Mouse (Mus musculus): ENCODE measurements around the gene Arhgdib. TPM values are rescaled to one million over a fixed set of nuclear protein-coding genes. Genes with fewer than 3 reads are reported as not detected.

Gene Arhgdib
- polyA plus RNA-seq, 1 experiment from 2014 or later = 21.6 TPM

DNA sequence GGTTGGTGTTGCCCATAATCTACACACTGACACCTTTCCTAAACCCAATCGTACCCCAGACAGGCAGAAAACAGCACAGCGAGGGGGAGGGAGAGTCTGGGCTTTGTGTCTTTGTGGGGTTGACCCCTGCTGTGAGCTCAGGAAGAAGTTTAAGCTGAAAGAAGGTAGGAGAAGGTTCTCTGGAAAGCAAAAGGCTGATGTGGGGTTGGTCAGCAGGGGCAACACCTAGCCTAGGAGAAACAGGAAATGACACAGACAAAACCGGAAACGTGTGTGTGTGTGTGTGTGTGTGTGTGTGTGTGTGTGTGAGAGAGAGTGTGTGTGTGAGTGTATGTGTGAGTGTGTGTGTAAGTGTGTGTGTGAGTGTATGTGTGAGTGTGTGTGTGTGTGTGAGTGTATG is 25.8 kb upstream of the Arhgdib start:
- no peak overlapping the region for H3K9ac ChIP-seq
- H3K36me3 ChIP-seq = no peaks in the 10 kb centered on the region
- H3K27me3 ChIP-seq (replicated peaks) = no peaks in the 10 kb centered on the region
- WGBS = 71% methylated on average over 4 of the region's 4 CpGs
- H3K4me1 ChIP-seq = no peaks in the 10 kb centered on the region
- no peak overlapping the region for H3K4me3 ChIP-seq
- no peak overlapping the region for H3K4me2 ChIP-seq (replicated peaks)
- no peak overlapping the region for H3K27ac ChIP-seq
- no peaks in the 10 kb centered on the region for H3K9me3 ChIP-seq
- no peak for ATAC-seq (ENCODE audit: low FRiP score, low read depth)

- Histone ChIP-seq H3K4me2 (replicated peaks) (no peak overlapping the region), H3K27ac (no peak overlapping the region), H3K27me3 (replicated peaks) (no peaks in the 10 kb centered on the region), H3K4me1 (no peaks in the 10 kb centered on the region), H3K4me3 (no peak overlapping the region), H3K9me3 (no peaks in the 10 kb centered on the region), H3K36me3 (no peaks in the 10 kb centered on the region), H3K9ac (no peak overlapping the region)
- no peak for ATAC-seq (ENCODE audit: low FRiP score, low read depth)
- WGBS = 83% methylated on average over 10 of the region's 10 CpGs
These were observed 24.2 kb upstream of the Arhgdib start for GRCm38 (mm10) chr6:136965912-136966311.

GRCm38 (mm10) chr6:136964609-136965510 is 23.2 kb upstream of the Arhgdib start:
- H3K36me3 ChIP-seq = no peaks in the 10 kb centered on the region
- H3K27me3 ChIP-seq (replicated peaks) = no peaks in the 10 kb centered on the region
- no peaks in the 10 kb centered on the region for H3K4me1 ChIP-seq
- no peaks in the 10 kb centered on the region for H3K9me3 ChIP-seq
- no peak overlapping the region for H3K9ac ChIP-seq
- no peak for ATAC-seq (ENCODE audit: low FRiP score, low read depth)
- H3K4me2 ChIP-seq (replicated peaks) = no peak overlapping the region
- H3K4me3 ChIP-seq = no peak overlapping the region
- H3K27ac ChIP-seq = no peak overlapping the region
- 74% methylated on average over 13 of the region's 13 CpGs for WGBS

DNA sequence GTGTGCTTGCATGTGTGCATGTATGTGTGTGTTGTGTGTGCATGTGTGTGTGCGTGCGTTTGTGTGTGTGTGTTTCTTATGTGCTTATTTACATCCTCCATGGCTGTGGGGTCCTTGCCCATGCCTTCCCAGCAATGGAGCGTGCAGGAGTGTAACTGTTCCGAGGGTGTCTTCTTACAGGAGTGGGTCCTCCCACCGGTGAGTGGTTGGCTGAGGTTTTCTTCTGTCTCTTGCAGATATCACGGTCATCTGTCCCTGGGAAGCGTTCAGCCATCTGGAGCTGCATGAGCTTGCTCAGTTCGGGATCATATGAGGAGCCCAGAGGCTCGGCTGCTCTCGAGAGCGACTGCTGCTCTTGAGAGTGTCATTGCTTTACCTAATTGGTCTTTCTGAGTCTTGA is 21.3 kb upstream of the Arhgdib start:
- Histone ChIP-seq H3K9me3 (no peaks in the 10 kb centered on the region), H3K4me3 (no peak overlapping the region), H3K27ac (no peak overlapping the region), H3K9ac (no peak overlapping the region), H3K4me1 (no peaks in the 10 kb centered on the region), H3K27me3 (replicated peaks) (no peaks in the 10 kb centered on the region), H3K36me3 (no peaks in the 10 kb centered on the region), H3K4me2 (replicated peaks) (no peak overlapping the region)
- no peak for ATAC-seq (ENCODE audit: low FRiP score, low read depth)
- 79% methylated on average over 11 of the region's 11 CpGs for WGBS

DNA sequence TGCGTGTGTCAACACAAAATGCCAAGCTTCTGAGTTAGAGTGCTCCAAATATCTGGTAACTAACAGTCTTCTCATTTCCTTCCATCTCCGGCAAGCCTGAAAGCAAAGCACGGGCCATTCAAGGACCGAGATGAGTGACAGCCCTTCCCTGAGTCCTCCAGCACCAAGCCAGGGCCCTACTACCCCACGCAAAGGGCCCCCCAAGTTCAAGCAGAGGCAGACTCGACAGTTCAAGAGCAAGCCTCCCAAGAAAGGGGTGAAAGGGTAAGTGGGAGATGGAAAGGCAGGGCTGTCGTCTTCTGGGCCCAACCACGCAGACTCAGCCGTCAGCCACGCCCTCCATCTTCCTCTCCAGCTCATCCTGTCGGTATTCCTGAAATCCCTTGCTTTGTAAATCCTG is 17.4 kb upstream of the Arhgdib start:
- H3K4me2 ChIP-seq (replicated peaks) = no peak overlapping the region
- H3K36me3 ChIP-seq = no peaks in the 10 kb centered on the region
- H3K9ac ChIP-seq = no peak overlapping the region
- no peak overlapping the region for H3K27ac ChIP-seq
- WGBS = 70% methylated on average over 11 of the region's 11 CpGs
- 0 out of 2 replicates have a peak, but pooled peaks cover 3% of the 10 kb centered on the region for H3K4me1 ChIP-seq
- no peaks in the 10 kb centered on the region for H3K27me3 ChIP-seq (replicated peaks)
- H3K4me3 ChIP-seq = no peak overlapping the region
- no peaks in the 10 kb centered on the region for H3K9me3 ChIP-seq
- no peak for ATAC-seq (ENCODE audit: low FRiP score, low read depth)

- Histone ChIP-seq H3K9me3 (no peaks in the 10 kb centered on the region), H3K4me2 (replicated peaks) (no peak overlapping the region), H3K27me3 (replicated peaks) (no peaks in the 10 kb centered on the region), H3K27ac (no peak overlapping the region), H3K36me3 (no peaks in the 10 kb centered on the region), H3K4me1 (0 out of 2 replicates have a peak, but pooled peaks cover 3% of the 10 kb centered on the region), H3K9ac (no peak overlapping the region), H3K4me3 (no peak overlapping the region)
- peak; percentile 48; the same call in 1 of the 2 replicates for ATAC-seq (ENCODE audit: low FRiP score, low read depth)
- 31% methylated on average over 7 of the region's 7 CpGs for WGBS
These were observed 15.4 kb upstream of the Arhgdib start for GRCm38 (mm10) chr6:136957062-136957461.

DNA sequence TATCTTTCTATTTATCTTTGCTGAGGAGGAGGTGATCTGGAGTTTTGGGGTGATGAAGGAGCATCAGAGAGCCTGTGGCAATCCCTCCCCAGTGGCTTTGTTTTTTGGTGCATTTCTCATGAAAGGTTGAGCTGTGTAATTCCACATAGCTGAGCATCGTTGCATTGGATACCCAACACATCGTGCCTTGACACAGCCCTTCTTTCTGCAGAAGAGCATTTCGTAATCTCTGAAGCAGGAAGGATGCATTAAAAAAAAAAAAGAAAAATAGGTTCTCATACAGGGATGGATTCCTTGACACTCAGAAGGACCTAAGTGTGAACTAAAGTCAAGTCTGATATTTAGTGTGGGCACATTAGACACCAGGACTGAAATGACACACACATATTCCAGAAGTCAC is 13.5 kb upstream of the Arhgdib start:
- Histone ChIP-seq H3K9me3 (no peaks in the 10 kb centered on the region), H3K4me2 (replicated peaks) (no peak overlapping the region), H3K36me3 (no peaks in the 10 kb centered on the region), H3K4me1 (0 out of 2 replicates have a peak, but pooled peaks cover 3% of the 10 kb centered on the region), H3K27me3 (replicated peaks) (no peaks in the 10 kb centered on the region), H3K4me3 (no peak overlapping the region), H3K9ac (no peak overlapping the region), H3K27ac (no peak overlapping the region)
- WGBS = 93% methylated on average over 3 of the region's 3 CpGs
- ATAC-seq (ENCODE audit: low FRiP score, low read depth) = no peak

DNA sequence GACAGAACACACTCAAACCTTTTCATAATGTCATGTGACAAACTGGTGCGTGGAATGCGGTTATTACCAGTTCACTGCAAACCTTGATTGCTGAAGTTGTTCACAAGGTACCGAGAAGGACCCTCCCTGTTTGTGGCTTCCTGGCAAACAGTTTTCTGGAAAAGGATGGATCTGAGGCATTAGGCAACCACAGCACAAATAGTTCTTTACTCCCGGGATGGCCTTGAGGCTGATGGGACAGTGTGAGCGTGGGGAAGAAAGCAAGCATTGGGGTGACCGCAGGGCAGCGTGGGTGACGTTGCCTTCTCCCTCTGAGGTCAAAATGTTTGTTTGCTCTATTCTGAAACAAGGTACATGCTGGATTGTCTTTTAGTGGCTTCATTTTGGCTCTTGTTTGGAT is 13.0 kb upstream of the Arhgdib start:
- ATAC-seq (ENCODE audit: low FRiP score, low read depth) = no peak
- no peaks in the 10 kb centered on the region for H3K27me3 ChIP-seq (replicated peaks)
- no peaks in the 10 kb centered on the region for H3K9me3 ChIP-seq
- no peaks in the 10 kb centered on the region for H3K36me3 ChIP-seq
- H3K27ac ChIP-seq = no peak overlapping the region
- H3K4me2 ChIP-seq (replicated peaks) = no peak overlapping the region
- H3K9ac ChIP-seq = no peak overlapping the region
- 92% methylated on average over 8 of the region's 8 CpGs for WGBS
- H3K4me3 ChIP-seq = no peak overlapping the region
- H3K4me1 ChIP-seq = 0 out of 2 replicates have a peak, but pooled peaks cover 3% of the 10 kb centered on the region

- Histone ChIP-seq H3K36me3 (no peaks in the 10 kb centered on the region), H3K27ac (no peak overlapping the region), H3K27me3 (replicated peaks) (no peaks in the 10 kb centered on the region), H3K4me3 (no peak overlapping the region), H3K9me3 (no peaks in the 10 kb centered on the region), H3K4me2 (replicated peaks) (no peak overlapping the region), H3K9ac (no peak overlapping the region), H3K4me1 (0 out of 2 replicates have a peak, but pooled peaks cover 3% of the 10 kb centered on the region)
- 80% methylated on average over 6 of the region's 6 CpGs for WGBS
- no peak for ATAC-seq (ENCODE audit: low FRiP score, low read depth)
These were observed 12.5 kb upstream of the Arhgdib start for GRCm38 (mm10) chr6:136954192-136954591.

DNA sequence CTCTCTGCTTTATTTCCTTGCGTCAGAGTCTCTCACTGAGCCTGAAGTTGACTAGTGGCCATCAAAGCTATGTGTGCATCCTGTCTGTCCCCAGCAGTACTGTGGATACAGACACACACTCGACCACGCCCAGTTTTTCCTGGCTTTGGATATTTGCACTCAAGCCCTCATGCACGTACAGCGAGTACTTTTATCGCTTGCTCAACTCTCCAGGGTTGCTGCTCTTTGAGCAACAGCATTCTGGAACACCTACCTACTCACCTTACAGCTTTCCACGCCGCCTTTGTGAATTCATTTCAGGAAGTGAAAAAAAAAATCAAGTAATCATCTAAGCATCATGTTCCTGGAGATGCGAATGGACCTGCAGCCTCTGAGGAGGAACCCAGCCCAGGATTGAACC is 11.2 kb upstream of the Arhgdib start:
- no peak for ATAC-seq (ENCODE audit: low FRiP score, low read depth)
- H3K27me3 ChIP-seq (replicated peaks) = no peaks in the 10 kb centered on the region
- whole genome bisulfite sequencing = 89% methylated on average over 9 of the region's 9 CpGs

DNA sequence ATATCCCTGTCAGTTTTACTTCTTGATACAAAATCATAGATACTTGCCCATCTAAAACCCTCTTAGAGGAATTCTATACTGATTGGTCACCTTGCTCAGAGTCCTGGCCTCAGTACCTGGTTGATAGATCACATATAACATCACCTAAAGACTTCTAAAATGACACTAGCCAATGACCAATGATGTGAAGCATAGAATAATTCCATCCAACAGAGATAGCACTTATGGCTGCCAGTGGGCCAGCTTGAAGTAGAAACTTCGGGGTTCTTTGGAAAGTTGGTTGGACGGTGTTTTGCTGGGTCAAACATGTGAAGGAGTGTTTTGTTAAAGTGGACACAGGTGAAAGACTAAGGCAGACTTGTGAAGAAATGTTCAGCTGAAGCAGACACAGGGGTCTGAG is 8.5 kb upstream of the Arhgdib start:
- H3K27ac ChIP-seq = no peak overlapping the region
- H3K9me3 ChIP-seq = no peaks in the 10 kb centered on the region
- peaks cover 3% of the 10 kb centered on the region; the same call in 1 of the 2 replicates for H3K4me1 ChIP-seq
- H3K9ac ChIP-seq = no peak overlapping the region
- ATAC-seq (ENCODE audit: low FRiP score, low read depth) = no peak
- H3K36me3 ChIP-seq = no peaks in the 10 kb centered on the region
- H3K4me3 ChIP-seq = no peak overlapping the region
- no peak overlapping the region for H3K4me2 ChIP-seq (replicated peaks)
- H3K27me3 ChIP-seq (replicated peaks) = no peaks in the 10 kb centered on the region
- 91% methylated on average over 2 of the region's 2 CpGs for WGBS

More for the DNA sequence above, 11.2 kb upstream of the Arhgdib start:
- Histone ChIP-seq H3K4me1 (0 out of 2 replicates have a peak, but pooled peaks cover 3% of the 10 kb centered on the region), H3K9ac (no peak overlapping the region), H3K4me2 (replicated peaks) (no peak overlapping the region), H3K4me3 (no peak overlapping the region), H3K9me3 (no peaks in the 10 kb centered on the region), H3K36me3 (no peaks in the 10 kb centered on the region), H3K27ac (no peak overlapping the region)

DNA sequence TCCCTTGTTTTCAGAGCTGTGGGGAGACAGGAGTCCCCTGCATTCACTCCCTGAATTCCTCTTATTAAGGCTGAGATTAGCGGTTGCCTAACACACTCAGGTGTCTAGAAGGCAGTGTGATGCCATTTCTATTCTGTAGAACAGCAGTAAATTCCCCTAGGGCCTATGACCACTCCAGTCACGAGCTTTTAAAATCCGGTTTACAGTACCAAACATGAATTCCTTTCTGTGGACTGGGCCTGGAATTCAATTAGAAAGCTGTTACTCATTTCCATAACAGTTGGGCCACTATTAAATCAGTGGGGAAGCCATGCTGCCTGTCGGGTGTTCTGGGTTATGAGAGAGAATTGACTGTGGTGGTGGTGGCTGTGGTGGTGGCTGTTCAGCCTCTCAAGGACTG is 6.0 kb upstream of the Arhgdib start:
- 30% methylated on average over 4 of the region's 4 CpGs for WGBS
- no peak overlapping the region for H3K9ac ChIP-seq
- H3K4me3 ChIP-seq = no peak overlapping the region
- H3K27me3 ChIP-seq (replicated peaks) = no peaks in the 10 kb centered on the region
- no peak overlapping the region for H3K27ac ChIP-seq
- no peak for ATAC-seq (ENCODE audit: low FRiP score, low read depth)
- H3K4me2 ChIP-seq (replicated peaks) = no peak overlapping the region
- peaks cover 3% of the 10 kb centered on the region; the same call in 1 of the 2 replicates for H3K4me1 ChIP-seq
- H3K36me3 ChIP-seq = no peaks in the 10 kb centered on the region
- H3K9me3 ChIP-seq = no peaks in the 10 kb centered on the region
